In the genomic region with DNA sequence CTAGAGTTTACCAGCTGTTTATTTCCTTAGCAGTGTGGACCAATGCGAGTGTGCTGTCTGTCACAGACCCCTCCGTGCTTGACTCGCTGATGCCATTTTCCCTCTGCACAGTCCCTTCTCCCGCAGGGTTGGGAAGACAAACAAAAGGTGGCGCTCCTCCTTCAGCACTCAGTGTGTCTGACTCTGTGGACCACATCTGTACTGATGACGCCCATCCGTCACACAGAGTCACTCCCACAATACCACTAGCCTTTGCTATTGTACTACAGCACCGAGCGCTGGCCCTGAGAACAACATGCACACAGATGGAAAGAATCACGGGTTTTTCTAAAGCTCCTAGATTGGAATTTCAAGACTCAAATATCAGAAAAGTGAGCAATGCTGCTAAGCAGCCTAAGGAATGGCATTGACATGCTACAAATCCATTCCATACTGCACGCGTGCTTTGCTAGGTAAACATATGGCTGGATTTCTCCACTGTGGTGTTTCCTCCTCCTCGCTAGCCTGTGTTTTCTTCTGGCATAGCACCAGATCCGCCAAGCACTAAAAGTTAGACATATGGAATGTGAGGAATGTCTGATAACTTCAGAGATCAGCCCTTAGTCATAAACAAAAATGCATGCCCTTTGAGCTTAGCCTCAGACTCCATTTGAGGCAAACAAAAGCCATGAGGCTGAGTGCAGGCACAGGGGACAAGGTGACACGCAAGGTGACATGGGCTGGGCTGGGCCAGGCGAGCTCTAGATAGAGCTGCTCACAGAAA, we compare ENCODE assay signal across 8 mouse cellular contexts. TPM values are rescaled to one million over a fixed set of nuclear protein-coding genes. Genes with fewer than 3 reads are reported as not detected.
DNase-seq lines count a peak whose midpoint lies in the region; ATAC-seq and TF ChIP-seq lines count a peak whose summit lies in the region.

No protein-coding gene starts in this region.

- no peaks in the 10 kb centered on the region for H3K9me3 ChIP-seq in forebrain, embryonic 14.5 days (replicated peaks; ENCODE audit: control insufficient read depth, low read length)
- no peaks in the 10 kb centered on the region for H3K9me3 ChIP-seq in kidney, postnatal 0 days (replicated peaks; ENCODE audit: low read length)

- H3K36me3 ChIP-seq in forebrain, embryonic 14.5 days (ENCODE audit: control insufficient read depth, insufficient read depth, low read length) = no peaks in the 10 kb centered on the region
- H3K36me3 ChIP-seq in kidney, postnatal 0 days (ENCODE audit: insufficient read depth, low read length) = 0 out of 2 replicates have a peak, but pooled peaks cover under 1% of the 10 kb centered on the region

- no peaks in the 10 kb centered on the region for H3K27me3 ChIP-seq in forebrain, embryonic 14.5 days (replicated peaks; ENCODE audit: control insufficient read depth, insufficient read depth, low read length)
- H3K27me3 ChIP-seq in kidney, postnatal 0 days (ENCODE audit: insufficient read depth, low read length) = no peaks in the 10 kb centered on the region

- no peak overlapping the region for H3K27ac ChIP-seq in forebrain, embryonic 14.5 days (ENCODE audit: low read depth, low read length)
- H3K27ac ChIP-seq in kidney, postnatal 0 days = peak overlapping the region; percentile 81

- no peak overlapping the region for H3K9ac ChIP-seq in forebrain, embryonic 14.5 days (ENCODE audit: low read length)
- no peak overlapping the region for H3K9ac ChIP-seq in kidney, postnatal 0 days (ENCODE audit: low read depth, low read length)

- peak; percentile 54; the same call in 1 of the 2 replicates for ATAC-seq in forebrain, embryonic 14.5 days
- ATAC-seq in kidney, postnatal 0 days (replicated peaks; ENCODE audit: low FRiP score, low read depth) = peak; percentile 78
- no peak for ATAC-seq in cerebellum, adult (ENCODE audit: insufficient number of reproducible peaks, low FRiP score, low TSS enrichment)
- ATAC-seq in erythroblast, adult 5-6 weeks (replicated peaks; ENCODE audit: low FRiP score, poor library complexity, severe bottlenecking) = no peak

- 56% methylated on average over 16 of the region's 16 CpGs for WGBS in forebrain, embryonic 14.5 days
- WGBS in kidney, postnatal 0 days = 17% methylated on average over 16 of the region's 16 CpGs

- H3K4me1 ChIP-seq in forebrain, embryonic 14.5 days (ENCODE audit: control insufficient read depth, insufficient read depth, low read length) = peaks cover 8% of the 10 kb centered on the region; the same call in 1 of the 2 replicates
- H3K4me1 ChIP-seq in kidney, postnatal 0 days (replicated peaks; ENCODE audit: insufficient read depth, low read length) = peaks cover 38% of the 10 kb centered on the region

- DNase-seq in ovary, adult 18-20 months (ENCODE audit: low spot score) = peak; percentile 14
- no peak for DNase-seq in ovary, postnatal 36 days (ENCODE audit: low spot score)
- peak; percentile 57 for DNase-seq in forebrain, embryonic 14.5 days (ENCODE audit: low spot score)
- peak; percentile 92 for DNase-seq in kidney, postnatal 0 days (ENCODE audit: low spot score)
- peak; percentile 48 for DNase-seq in lung, postnatal 25 days (ENCODE audit: low spot score)
- DNase-seq in c-Kit-positive CD71-positive TER-119-positive erythroid progenitor cells, embryonic 14.5 days (ENCODE audit: low spot score) = no peak

- H3K4me2 ChIP-seq in forebrain, embryonic 14.5 days (ENCODE audit: low read length) = no peak overlapping the region
- peak overlapping the region; percentile 30 for H3K4me2 ChIP-seq in kidney, postnatal 0 days (ENCODE audit: low read length)

- peak; percentile 48 for TF ChIP-seq CTCF in kidney, postnatal 0 days (IDR thresholded peaks at IDR 0.05; ENCODE audit: low read depth)

- H3K4me3 ChIP-seq in forebrain, embryonic 14.5 days (ENCODE audit: low read depth, low read length) = no peak overlapping the region
- no peak overlapping the region for H3K4me3 ChIP-seq in kidney, postnatal 0 days (replicated peaks; ENCODE audit: low read depth, low read length)

RNA-seq across cellular contexts. Expression of a gene that starts 58.5 kb away (rescaled TPM):
- 3.0 and 3.8 TPM in 2 replicates for polyA plus RNA-seq in forebrain, embryonic 14.5 days (2014; fragmentation: Nextera tagmentation; extraction: Ambion mirVana)
- polyA plus RNA-seq in kidney, postnatal 0 days (2015; fragmentation: Nextera tagmentation; extraction: Ambion mirVana) = 18.3 and 19.5 TPM in 2 replicates
- 1.3 and 1.7 TPM in 2 replicates for total RNA-seq in erythroblast, adult 5-6 weeks (2015; ENCODE audit: low replicate concordance)
- total RNA-seq in erythroblast, adult 5-6 weeks (2017; ENCODE audit: low replicate concordance) = 0.17 and 0.42 TPM in 2 replicates

Comparison
In these comparisons a context has a peak if more than half of its experiments do, and no peak if none do; other contexts are left out.
1. DNase-seq: peak in ovary, adult 18-20 months (single experiment), forebrain, embryonic 14.5 days (single experiment), kidney, postnatal 0 days (single experiment) and lung, postnatal 25 days (single experiment); none in ovary, postnatal 36 days (single experiment) and c-Kit-positive CD71-positive TER-119-positive erythroid progenitor cells, embryonic 14.5 days (single experiment).
2. ATAC-seq: peak in forebrain, embryonic 14.5 days (single experiment) and kidney, postnatal 0 days (single experiment); none in cerebellum, adult (single experiment) and erythroblast, adult 5-6 weeks (single experiment).